Mouse (Mus musculus): ENCODE data around the gene Crybg1. TPM values are rescaled to one million over a fixed set of nuclear protein-coding genes. Genes with fewer than 3 reads are reported as not detected.

Gene Crybg1
- total RNA-seq, 2 experiments from 2014 or later: 3.0 to 4.3 TPM

- no peak for DNase-seq (ENCODE audit: low spot score in 2 of 2)
These were observed 53.9 kb downstream of the Crybg1 start for GRCm38 (mm10) chr10:44094794-44095193.

DNA sequence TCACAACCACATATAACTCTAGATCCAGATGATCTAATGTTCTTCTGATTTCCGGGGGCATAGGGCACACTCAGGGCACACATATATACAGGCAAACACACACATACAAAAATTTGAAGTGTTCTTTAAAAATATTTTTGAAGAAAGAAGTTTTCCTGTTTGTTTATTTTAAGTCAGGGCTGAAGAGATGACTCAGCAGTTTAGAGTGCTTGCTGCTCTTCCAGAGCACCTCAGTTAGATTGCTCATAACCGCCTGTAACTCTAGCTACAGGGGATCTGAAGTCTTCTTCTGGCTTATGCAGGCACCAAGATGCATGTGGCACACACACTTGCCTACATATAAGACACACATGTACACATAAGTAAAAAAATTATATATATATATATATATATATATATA lies 56.9 kb downstream of the Crybg1 start:
- no peak for DNase-seq (ENCODE audit: low spot score in 2 of 2)

DNA sequence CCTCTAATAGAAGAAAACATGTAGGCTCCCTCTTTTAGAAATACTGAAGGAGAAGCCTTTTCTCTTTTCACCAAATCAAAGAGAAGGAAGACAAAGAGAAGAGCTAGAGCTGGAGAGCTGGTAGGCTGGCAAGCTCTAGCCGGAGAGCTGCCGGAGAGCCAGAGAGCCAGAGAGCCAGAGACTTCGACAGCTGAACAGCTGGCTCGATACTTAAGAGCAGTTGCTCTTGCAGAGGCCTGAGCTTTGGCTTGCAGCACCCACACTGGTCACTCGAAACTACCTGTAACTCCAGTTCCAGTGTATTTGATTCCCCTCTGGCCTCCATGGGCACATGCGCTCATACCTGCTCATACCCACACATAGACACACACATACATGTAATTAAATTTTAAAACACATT lies 68.3 kb downstream of the Crybg1 start:
- DNase-seq (ENCODE audit: low spot score in 2 of 2): no peak

DNA sequence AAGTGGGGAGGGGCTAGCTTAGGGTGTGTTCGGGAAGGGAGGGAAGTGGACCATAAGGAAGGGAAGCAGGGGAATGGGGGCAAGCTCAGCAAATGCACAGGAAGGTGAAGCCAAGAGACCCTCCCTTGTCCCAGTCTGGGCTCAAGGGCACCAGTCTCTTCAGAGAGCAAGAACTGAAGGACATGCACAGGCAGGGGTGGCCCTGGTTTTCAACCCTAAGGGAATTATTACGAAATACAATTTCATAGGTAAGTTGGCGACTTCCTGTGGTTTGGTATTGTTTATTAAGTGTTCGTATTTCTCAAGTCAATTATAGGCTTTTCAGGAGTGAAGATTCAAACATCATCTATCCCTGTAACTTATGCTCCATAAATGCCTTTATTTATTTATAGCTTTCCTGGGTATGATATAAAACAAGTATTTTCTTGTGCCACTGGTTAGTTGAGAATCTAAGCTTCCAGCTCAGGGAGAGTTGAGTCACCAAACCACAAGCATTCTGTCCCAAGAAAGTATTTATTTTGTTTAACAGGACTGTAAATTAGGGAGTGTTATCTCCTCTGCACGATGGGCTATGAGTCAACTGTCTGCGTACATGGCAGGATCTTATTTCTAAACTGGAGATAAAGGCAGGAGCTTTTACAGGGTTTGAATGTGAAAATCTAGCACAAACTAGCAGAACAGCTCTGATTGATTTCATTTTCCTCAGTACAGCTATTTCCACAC lies 69.7 kb downstream of the Crybg1 start:
- DNase-seq (ENCODE audit: low spot score in 2 of 2): no peak

GRCm38 (mm10) chr10:44071095-44071494 lies 77.6 kb downstream of the Crybg1 start:
- peak in 1 of 2 experiments; percentile 38 for DNase-seq (ENCODE audit: low spot score in 2 of 2)

GRCm38 (mm10) chr10:44069131-44069530 lies 79.5 kb downstream of the Crybg1 start:
- no peak for DNase-seq (ENCODE audit: low spot score in 2 of 2)

- DNase-seq (ENCODE audit: low spot score in 2 of 2): no peak
These were observed 82.7 kb downstream of the Crybg1 start for GRCm38 (mm10) chr10:44065848-44066360.

DNA sequence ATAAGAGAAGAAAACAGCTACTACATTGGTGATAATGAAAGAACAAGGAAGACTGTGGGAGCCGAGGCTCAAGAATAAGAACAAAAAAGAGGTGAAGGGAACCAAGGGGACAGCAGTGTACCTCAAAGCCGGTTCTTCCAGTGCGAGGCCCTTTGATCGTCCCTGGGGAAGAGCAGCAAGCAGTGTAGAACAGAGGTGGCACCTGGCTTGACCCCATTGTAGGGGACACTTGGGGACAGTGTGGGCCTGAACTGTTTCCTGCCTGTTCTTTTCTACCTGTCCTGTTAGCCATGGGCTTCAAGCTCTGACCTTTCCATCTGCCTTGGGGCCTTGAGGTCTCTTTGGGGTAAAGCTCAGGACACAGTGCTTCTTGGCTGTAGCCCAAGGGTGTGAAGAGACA lies 85.7 kb downstream of the Crybg1 start:
- no peak for DNase-seq (ENCODE audit: low spot score in 2 of 2)

- no peak for DNase-seq (ENCODE audit: low spot score in 2 of 2)
These were observed 97.7 kb downstream of the Crybg1 start for GRCm38 (mm10) chr10:44050913-44051312.

- DNase-seq (ENCODE audit: low spot score in 2 of 2): no peak
These were observed 103.9 kb downstream of the Crybg1 start for GRCm38 (mm10) chr10:44044727-44045126.

GRCm38 (mm10) chr10:44043630-44044029 lies 105.0 kb downstream of the Crybg1 start:
- no peak for DNase-seq (ENCODE audit: low spot score in 2 of 2)

GRCm38 (mm10) chr10:44039185-44039584 lies 109.5 kb downstream of the Crybg1 start:
- DNase-seq (ENCODE audit: low spot score in 2 of 2): no peak

DNA sequence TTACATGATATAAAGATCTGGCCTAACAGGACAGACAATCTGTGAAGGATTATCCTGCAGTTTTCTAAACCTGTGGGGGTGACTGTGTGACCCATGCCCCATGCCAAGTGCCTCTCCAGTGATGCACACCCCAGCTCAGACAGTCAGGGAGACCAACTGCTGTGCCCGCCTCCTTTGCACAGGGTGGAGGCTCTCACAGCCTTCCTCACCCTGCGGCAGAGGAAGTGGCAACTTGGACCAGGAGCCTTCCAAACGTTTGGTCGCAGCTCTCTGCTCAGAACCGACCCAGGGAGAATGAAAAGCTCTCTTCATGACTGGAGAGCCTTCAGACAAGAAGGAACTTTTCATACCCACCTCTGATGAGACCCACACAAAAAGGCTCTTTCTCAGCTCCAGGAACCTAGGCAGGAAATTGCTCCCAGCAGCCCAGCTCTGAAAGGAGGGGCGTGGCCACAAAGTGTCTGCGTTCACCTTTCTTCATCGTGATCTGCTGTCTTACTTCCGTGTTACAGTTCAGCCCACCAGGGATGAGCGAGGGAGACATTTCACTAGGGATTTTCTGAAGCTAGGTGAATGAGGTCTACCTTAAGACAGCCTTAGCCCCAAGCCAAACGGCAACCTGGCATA lies 110.6 kb downstream of the Crybg1 start:
- no peak for DNase-seq (ENCODE audit: low spot score in 2 of 2)

GRCm38 (mm10) chr10:44029566-44029965 lies 119.1 kb downstream of the Crybg1 start:
- no peak for DNase-seq (ENCODE audit: low spot score in 2 of 2)

- DNase-seq (ENCODE audit: low spot score in 2 of 2): no peak
These were observed 121.4 kb downstream of the Crybg1 start for GRCm38 (mm10) chr10:44027226-44027625.

- DNase-seq (ENCODE audit: low spot score in 2 of 2): no peak
These were observed 122.5 kb downstream of the Crybg1 start for GRCm38 (mm10) chr10:44026105-44026504.

GRCm38 (mm10) chr10:44024705-44025104 lies 123.9 kb downstream of the Crybg1 start:
- no peak for DNase-seq (ENCODE audit: low spot score in 2 of 2)

- DNase-seq (ENCODE audit: low spot score in 2 of 2): no peak
These were observed 128.5 kb downstream of the Crybg1 start for GRCm38 (mm10) chr10:44020141-44020540.

DNA sequence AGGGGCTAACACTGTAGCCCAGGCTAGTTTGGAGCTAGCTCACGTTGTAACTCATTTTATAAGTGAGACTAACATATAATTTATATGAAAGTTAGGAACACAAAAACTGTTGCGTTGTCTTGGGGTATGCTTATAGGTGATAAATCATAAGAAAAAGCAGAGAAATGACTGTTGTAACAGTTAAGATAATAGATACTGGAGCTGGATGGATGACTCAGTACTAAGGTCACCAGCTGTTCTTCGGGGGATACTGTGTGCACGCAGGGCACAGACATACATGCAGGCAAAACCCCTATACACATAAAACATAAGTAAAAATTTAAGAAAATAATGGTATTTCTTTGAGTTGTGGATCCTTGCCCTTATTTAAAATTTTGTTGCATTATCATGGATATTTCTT lies 130.1 kb downstream of the Crybg1 start:
- DNase-seq (ENCODE audit: low spot score in 2 of 2): no peak

GRCm38 (mm10) chr10:44015631-44016030 lies 133.0 kb downstream of the Crybg1 start:
- DNase-seq (ENCODE audit: low spot score in 2 of 2): no peak

- DNase-seq (ENCODE audit: low spot score in 2 of 2): no peak
These were observed 134.8 kb downstream of the Crybg1 start for GRCm38 (mm10) chr10:44013885-44014284.

DNA sequence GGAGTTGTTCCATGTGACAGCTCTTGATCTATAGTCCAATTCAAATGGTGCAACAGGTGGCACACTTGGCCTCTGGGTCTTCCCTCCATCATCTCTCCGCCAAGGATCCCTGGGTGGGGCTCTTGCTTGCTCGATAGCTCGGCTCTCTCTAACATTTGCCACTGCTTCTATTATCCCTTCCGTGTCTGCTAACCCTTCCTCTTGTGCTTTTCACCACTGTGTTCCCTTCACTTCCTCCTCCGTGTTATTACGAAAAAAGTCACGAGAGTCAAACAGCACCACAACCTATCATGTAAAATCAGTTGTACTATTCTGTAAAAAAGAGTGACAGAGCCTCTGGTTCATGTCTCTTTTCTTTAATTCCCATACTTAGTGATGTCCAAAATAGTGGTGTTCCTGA lies 137.2 kb downstream of the Crybg1 start:
- no peak for DNase-seq (ENCODE audit: low spot score in 2 of 2)

GRCm38 (mm10) chr10:44008808-44009207 lies 139.8 kb downstream of the Crybg1 start:
- DNase-seq (ENCODE audit: low spot score in 2 of 2): no peak
